Mouse (Mus musculus) olfactory bulb, adult 2 months (tissue): ENCODE measurements at regions not wholly inside any gene's neighbourhood (a gene's known extent, or its start where the extent isn't known, plus 50 kb on each side); places are given as distances from the start of the nearest gene placed in this dataset.

Source experiments
- CTCF ChIP-seq: fragments of 200-500 bp; IDR thresholded peaks from 2 replicates; pipeline ENCODE4 v1.5.1; 2012; ENCODE audit warnings: low read depth, mild to moderate bottlenecking, low read length, moderate library complexity; ENCODE audit not compliant: insufficient read depth
- POLR2A ChIP-seq: fragments of 200-500 bp; IDR thresholded peaks from 2 replicates; pipeline ENCODE4 v1.6.1; 2012; ENCODE audit warnings: mild to moderate bottlenecking, low read depth, low read length, moderate library complexity; ENCODE audit not compliant: insufficient read depth

DNA sequence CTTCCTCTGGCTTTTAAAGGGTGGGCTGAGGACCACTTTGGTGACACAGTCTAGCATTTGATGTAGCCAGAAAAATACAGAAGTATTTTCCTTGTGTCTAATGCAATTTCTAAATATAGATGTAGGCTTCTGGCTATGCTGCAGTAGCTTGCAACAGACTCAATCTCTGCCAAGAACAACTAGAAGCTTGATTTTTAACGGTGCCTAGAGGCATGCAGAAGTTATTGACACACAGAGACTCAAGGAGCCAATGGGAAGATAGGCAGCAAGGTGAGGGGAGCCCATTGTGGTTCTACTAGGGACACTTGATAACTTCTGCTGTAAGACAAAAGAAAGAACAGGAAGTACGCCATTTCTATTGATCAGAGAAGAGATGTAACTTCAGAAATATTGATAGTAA is 94.1 kb upstream of the Osr1 start:
- no peak for TF ChIP-seq CTCF
- TF ChIP-seq POLR2A, result no peak
